Mouse (Mus musculus) granulocyte monocyte progenitor cell, adult 5-6 weeks (primary cell): ENCODE measurements around the gene Ankrd39. TPM values are rescaled to one million over a fixed set of nuclear protein-coding genes. Genes with fewer than 3 reads are reported as not detected.

Source experiments
- ATAC-seq: replicated peaks from 2 replicates; pipeline ENCODE4 v1.8.0; 2016; ENCODE audit warnings: mild to moderate bottlenecking, moderate TSS enrichment, inconsistent platforms; ENCODE audit not compliant: poor library complexity, severe bottlenecking
- total RNA-seq, 2 experiments: library from RNA; stranded (forward) in 1 of 2; stranded (reverse) in 1 of 2; fragments of 200-712, 200-1000 nt in 1 of 2; fragments of >200 nt in 1 of 2; fragmentation: Nextera tagmentation in 1 of 2; gene quantifications; 2 replicates each; pipeline ENCODE4 v1.2.3; 2014 to 2017

The Ankrd39 gene
- total RNA-seq, 2 experiments from 2014 or later = 3.1 to 4.9 TPM

DNA sequence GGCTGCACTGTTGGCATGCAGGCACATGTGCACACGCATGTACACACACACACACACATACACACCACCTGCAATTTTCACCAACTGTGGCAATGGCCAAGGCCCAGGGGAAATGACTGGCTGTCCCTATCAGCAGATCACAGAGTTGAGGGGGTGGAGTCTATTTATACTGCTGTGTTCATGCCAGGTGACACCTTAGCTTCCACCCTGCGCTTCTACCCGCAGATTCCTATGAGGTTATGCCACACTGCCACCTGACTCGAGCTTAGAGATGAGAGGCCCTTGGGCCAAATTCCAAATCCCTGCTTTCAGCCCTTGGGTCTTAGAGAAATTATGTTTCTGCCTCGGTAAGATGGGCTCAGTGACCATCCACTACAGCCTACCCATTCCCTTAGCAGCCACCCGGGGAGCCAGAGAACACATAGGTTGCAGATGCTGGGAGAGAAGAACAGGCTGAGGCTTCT, 12.6 kb downstream of the Ankrd39 start:
- peak; percentile 39 for ATAC-seq

- no peak for ATAC-seq
Observed at GRCm38 (mm10) chr1:36533546-36533945, 13.7 kb downstream of the Ankrd39 start.

DNA sequence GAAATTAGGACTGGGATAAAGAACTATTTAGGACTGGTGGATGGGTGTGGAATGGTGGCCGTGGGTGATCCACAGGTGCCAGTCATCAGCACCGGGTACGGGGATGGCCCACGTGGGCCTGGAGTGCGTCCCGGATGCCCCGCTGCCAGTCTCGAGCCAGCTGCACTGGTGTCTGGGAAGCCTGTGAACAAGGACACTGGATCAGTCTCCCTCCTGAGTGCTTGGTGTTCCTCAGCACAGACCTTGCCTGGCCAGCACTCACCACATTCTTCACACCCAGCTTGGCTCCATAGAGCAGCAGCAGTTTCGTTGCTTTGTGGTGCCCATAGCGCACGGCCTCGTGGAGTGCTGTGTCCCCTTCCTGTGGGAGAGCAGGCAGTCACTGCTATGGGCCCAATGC, 15.8 kb downstream of the Ankrd39 start:
- ATAC-seq = no peak

DNA sequence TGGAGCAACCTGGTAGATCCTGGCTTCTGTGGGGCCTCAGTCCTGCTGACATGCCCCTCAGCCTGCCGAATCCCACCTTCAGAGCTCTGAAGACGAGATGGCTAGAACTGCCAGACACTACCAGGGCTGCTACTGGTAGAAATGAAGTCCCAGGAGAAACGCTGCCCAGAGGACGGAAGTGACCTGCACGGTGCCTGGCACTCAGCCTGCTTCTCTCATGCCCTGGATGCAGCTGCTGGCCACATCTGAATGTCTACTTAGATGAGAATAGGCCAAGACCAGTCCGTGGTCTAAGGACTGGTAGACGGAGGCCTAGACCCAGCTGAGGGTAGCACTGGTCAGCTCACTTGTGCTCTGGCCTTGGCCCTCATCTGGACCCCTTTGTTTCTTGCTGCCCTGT, 16.3 kb downstream of the Ankrd39 start:
- ATAC-seq = no peak

DNA sequence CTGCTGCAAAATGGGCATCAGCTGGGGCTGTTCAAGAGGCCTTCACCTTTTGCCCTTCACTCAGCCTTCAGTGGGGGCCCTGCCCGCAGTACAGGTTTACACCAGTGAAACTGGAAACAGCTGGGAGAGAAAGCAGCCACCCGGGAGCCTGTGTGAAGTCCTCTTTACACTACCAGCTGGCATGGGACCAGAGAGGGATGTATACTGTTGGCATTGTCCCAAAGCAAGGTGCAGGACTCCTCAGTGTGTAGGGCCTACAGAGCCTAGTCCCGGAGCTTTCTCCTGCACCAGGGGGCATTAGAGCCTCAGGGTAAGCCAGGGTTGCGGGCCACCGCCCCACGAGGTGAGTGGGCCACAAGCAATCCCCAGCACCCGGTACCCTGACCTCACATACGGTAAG, 16.8 kb downstream of the Ankrd39 start:
- ATAC-seq = no peak

DNA sequence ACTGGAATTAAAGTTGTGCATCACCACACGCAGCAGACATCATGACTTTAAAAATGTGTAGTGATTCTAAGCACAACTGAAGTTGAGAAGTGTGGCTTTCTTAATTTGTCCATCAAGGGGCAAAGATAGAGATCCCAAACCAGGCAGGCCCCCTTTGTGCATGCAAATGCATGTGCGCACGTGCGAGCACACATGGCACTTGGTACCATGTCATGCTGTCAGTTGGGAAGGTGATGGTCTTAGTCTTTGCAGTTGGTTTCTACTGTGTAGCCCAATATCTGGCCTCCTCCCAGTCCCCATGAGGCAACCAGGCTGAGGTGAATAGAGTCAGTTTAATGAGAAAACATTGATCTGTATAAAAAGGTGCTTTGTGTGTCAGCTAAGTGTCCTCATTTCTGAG, 17.4 kb downstream of the Ankrd39 start:
- no peak for ATAC-seq

DNA sequence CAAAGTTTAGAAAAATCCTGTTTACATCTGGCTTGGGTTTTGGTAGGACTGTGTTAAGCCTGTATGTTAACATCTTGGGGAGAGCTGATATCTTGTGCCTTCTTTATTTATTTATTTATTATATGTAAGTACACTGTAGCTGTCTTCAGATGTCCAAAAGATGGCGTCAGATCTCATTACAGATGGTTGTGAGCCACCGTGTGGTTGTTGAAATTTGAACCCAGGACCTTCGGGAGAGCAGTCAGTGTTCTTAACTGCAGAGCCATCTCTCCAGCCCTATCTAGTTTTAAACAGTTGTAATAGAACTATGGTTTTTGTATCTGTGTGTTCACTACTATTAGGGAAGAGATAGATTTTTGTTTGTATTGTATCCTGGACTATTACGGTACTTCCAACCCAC, 18.0 kb downstream of the Ankrd39 start:
- ATAC-seq = no peak

DNA sequence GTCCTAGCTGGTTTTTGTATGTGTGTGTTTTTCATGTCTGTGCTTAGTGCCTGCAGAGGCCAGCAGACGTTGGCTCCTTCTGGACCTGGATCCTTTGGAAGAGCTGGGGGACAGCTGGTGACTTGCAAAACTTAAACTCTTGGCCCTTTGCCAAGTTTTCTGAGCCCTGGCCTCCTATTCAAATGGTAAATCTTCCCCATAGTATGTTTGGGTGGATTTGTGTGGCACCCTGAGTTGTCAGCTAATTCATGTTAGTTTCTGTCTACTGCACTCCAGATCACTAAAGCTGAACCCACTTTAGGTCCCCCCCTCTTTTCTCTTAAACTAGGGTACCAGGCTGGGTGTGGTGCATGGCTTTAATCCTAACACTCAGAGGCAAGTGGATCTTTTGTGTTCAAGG, 18.9 kb downstream of the Ankrd39 start:
- ATAC-seq = no peak

DNA sequence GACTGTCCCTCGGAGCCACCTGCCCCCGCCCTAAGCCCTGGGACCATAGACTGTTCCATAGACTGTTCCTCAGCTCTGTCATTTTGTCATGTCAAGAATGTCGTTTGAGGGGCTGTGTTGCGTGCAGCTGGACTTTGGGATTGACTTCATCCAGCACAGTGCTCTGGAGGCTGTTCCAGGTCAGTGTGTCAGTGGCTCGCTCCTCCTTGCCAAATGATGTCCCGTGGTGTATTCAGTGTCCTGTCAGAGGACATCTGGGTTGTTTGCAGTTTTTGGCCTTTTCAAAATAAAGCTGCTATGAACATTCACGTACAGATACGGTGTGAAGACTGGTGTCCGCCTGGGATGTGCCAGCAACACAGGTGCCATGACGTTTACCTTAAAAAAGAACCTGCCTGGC, 20.3 kb downstream of the Ankrd39 start:
- ATAC-seq = no peak

DNA sequence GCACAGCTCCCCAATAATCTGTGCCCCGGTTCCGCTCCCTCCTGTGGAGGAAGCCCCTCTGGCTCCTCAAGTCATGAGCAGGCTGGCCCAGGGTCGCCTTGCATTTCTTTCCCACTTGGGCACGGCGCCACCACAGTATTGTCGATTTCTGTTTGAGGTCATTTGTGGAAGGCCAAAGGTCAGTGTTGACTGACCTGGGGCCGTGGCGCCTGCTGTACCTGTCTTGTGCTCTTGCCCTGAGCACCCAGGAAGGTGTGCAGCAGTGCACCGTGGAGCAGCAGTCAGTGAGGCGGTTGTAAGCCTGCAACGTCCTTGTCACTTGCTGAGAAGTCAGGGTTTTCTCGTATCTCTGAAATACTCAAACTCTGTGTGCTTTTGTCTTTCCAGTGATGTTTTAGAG, 21.5 kb downstream of the Ankrd39 start:
- no peak for ATAC-seq

- ATAC-seq = no peak
Observed at GRCm38 (mm10) chr1:36524058-36524457, 23.2 kb downstream of the Ankrd39 start.

- no peak for ATAC-seq
Observed at GRCm38 (mm10) chr1:36523332-36524013, 23.8 kb downstream of the Ankrd39 start.

- no peak for ATAC-seq
Observed at GRCm38 (mm10) chr1:36522210-36522609, 25.0 kb downstream of the Ankrd39 start.

GRCm38 (mm10) chr1:36519626-36520025, 27.6 kb downstream of the Ankrd39 start:
- no peak for ATAC-seq

- no peak for ATAC-seq
Observed at GRCm38 (mm10) chr1:36518259-36518658, 29.0 kb downstream of the Ankrd39 start.

DNA sequence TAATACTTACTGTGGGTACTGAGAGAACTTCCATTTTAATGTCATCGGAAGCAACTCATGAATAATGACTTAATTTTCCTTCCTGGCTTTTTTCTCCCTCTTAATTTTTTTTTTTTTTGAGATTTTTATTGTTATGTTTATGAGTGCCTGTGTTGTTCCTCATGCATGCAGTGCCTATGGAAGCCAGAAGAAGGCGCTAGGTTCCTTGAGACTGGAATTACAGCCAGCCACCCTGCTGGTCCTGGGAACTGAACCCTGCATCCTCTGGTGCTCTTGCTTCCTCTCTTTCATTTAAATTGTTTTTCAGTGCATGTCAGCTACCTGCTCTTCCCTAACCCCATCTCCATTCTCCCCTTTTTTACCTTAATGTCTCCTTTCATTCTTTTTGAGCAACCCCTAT, 33.5 kb downstream of the Ankrd39 start:
- ATAC-seq = 0 out of 2 replicates have a peak, but pooled peaks have one; percentile 18

- ATAC-seq = no peak
Observed at GRCm38 (mm10) chr1:36513310-36513709, 33.9 kb downstream of the Ankrd39 start.

- no peak for ATAC-seq
Observed at GRCm38 (mm10) chr1:36512966-36513280, 34.3 kb downstream of the Ankrd39 start.

DNA sequence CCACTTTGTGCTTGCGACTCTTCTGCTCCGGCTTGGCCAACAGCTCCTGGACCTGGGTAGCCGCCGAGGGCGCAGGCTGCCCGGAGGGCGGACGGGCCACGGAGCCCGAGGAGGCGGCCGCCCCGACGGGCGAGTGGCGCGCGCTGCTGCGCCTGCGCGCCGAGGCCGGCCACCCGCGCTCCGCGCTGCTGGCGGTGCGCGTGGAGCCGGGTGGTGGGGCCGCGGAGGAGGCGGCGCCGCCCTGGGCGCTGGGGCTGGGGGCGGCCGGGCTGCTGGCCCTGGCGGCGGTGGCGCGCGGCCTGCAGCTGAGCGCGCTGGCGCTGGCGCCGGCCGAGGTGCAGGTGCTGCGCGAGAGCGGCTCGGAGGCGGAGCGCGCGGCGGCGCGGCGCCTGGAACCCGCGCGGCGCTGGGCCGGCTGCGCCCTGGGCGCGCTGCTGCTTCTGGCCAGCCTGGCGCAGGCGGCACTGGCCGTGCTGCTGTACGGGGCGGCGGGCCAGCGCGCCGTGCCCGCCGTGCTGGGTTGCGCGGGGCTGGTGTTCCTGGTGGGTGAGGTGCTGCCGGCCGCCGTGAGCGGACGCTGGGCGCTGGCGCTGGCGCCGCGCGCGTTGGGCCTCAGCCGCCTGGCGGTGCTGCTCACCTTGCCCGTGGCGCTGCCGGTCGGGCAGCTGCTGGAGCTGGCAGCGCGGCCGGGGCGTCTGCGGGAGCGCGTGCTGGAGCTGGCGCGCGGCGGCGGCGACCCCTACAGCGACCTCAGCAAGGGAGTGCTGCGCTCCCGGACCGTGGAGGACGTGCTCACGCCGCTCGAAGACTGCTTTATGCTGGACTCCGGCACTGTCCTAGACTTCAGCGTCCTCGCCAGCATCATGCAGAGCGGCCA, 34.9 kb downstream of the Ankrd39 start:
- no peak for ATAC-seq

DNA sequence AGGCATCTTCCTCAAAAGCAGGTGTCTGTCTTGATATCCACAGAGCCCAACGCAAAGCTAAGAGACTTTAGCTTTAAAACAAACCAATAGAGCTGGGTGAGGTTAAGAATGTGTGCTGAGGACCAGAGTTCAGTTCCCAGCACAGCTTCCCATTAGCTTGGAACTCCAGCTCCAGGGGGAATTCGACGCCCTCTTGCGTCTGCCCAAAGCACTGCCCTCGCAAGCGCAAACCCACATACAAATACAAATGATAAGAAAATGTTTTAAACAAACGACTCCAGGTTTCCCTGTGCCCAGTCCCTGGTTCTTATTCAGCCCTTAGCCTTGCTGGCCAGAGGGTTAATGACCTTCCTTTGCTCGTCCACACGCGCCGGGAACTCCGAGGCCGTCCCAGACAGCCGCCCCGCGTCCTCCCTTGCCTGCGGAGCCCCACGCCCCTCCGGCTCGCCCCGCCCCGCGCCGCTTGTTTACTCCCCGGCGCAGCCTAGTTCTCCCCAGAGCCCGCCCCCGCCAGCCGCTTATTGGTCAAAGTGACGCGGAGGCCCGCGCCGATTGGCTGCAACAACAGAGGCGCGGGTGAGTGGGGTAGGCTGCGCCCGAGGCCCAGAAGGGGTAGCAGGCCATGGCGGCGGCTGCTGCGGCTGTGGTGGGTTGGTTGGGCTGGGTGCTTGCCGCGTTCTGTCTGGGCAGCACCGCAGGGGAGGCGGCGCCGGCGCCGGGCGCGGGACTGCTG, 35.8 kb downstream of the Ankrd39 start, which contains the start of gene Cnnm3:
Gene Cnnm3 (plus strand): TSS at position 579 of the 733 bp plus-strand sequence.
- ATAC-seq = peak; percentile 80

GRCm38 (mm10) chr1:36508238-36508637, 39.0 kb downstream of the Ankrd39 start:
- ATAC-seq = peak; percentile 63
